Mouse (Mus musculus) heart, adult 2 months (tissue): ENCODE results near the gene Pml. TPM values are rescaled to one million over a fixed set of nuclear protein-coding genes. Genes with fewer than 3 reads are reported as not detected.

ENCODE experiments used
- DNase-seq, 2 experiments: peaks; one replicate each; pipeline ENCODE4 v3.0.0; 2021
- H3K27ac ChIP-seq: fragments of 200-600 bp; 2 replicates; pipeline ENCODE4 v1.8.1; 2022
- H3K27me3 ChIP-seq: fragments of 200-500 bp; 2 replicates; pipeline ENCODE4 v1.6.1; 2012; ENCODE audit warnings: mild to moderate bottlenecking, low read length, inconsistent platforms, mixed read lengths; ENCODE audit not compliant: control insufficient read depth, insufficient read depth
- H3K36me3 ChIP-seq: fragments of 200-500 bp; 2 replicates; pipeline ENCODE4 v1.6.1; 2012; ENCODE audit warnings: low read length, inconsistent platforms; ENCODE audit not compliant: control insufficient read depth, insufficient read depth
- H3K4me1 ChIP-seq: fragments of 200-500 bp; 2 replicates; pipeline ENCODE4 v1.6.1; 2011; ENCODE audit warnings: low read length; ENCODE audit not compliant: control insufficient read depth, insufficient read depth
- H3K4me3 ChIP-seq: fragments of 200-600 bp; 2 replicates; pipeline ENCODE4 v1.8.1; 2022
- H3K79me2 ChIP-seq: fragments of 200-500 bp; replicated peaks from 2 replicates; pipeline ENCODE4 v1.6.1; 2012; ENCODE audit warnings: mild to moderate bottlenecking, inconsistent platforms, low read length, moderate library complexity, mixed read lengths; ENCODE audit not compliant: control insufficient read depth, insufficient read depth
- H3K9ac ChIP-seq: fragments of 200-500 bp; 2 replicates; pipeline ENCODE4 v1.6.1; 2012; ENCODE audit warnings: low read depth, mild to moderate bottlenecking, control low read depth, inconsistent platforms, low read length, mixed read lengths
- CTCF ChIP-seq: fragments of 200-600 bp; IDR thresholded peaks from 2 replicates; pipeline ENCODE4 v1.8.1; 2022; ENCODE audit warnings: antibody characterized with exemption, mild to moderate bottlenecking, moderate library complexity
- EP300 ChIP-seq: fragments of 200-500 bp; IDR thresholded peaks from 2 replicates; pipeline ENCODE4 v1.6.1; 2011; ENCODE audit warnings: low read depth, low read length, control low read depth; ENCODE audit not compliant: insufficient read depth
- POLR2A ChIP-seq: fragments of 200-500 bp; IDR thresholded peaks from 2 replicates; pipeline ENCODE4 v1.6.1; 2011; ENCODE audit warnings: mild to moderate bottlenecking, low read depth, low read length, control low read depth; ENCODE audit not compliant: insufficient read depth
- WGBS: fragments of 180-500 bp; shearing (Covaris S2); methylation state at CpG from one replicate; pipeline ENCODE4 v1.1.7; 2018; 5-methylcytosine and 5-hydroxymethylcytosine counted together
- intact Hi-C: fragments of 180-260 bp; cut with DNase I; formaldehyde crosslinking; loops from one replicate; pipeline ENCODE4 v1.15.1; 2025
- polyA plus RNA-seq: library from polyadenylated mRNA; depleted of rRNA; stranded (reverse); fragments of >200 nt; gene quantifications from 2 replicates; pipeline ENCODE4 v1.2.3, GENCODE M21; 2012
- total RNA-seq, 2 experiments: library from RNA; stranded (reverse); gene quantifications; 2 replicates each; pipeline ENCODE4 v1.2.3; 2021

Pml gene
- total and polyA plus RNA-seq, 3 experiments, result 7.5 to 10.4 (median 8.2) TPM

GRCm38 (mm10) chr9:58214519-58215180 is 34.9 kb downstream of the Pml start:
- Histone ChIP-seq H3K4me3 (no peak overlapping the region), H3K9ac (no peak overlapping the region), H3K79me2 (no peaks in the 10 kb centered on the region), H3K36me3 (no peaks in the 10 kb centered on the region), H3K27me3 (no peaks in the 10 kb centered on the region), H3K27ac (peak overlapping the region; percentile 23; the same call in 1 of the 2 replicates), H3K4me1 (peaks cover 2% of the 10 kb centered on the region)
- intact Hi-C loops, result no loop called here
- no peak for DNase-seq
- TF ChIP-seq POLR2A (no peak), CTCF (no peak), EP300 (no peak)
- 34% methylated on average over 8 of the region's 8 CpGs for WGBS

GRCm38 (mm10) chr9:58213865-58214264 is 35.7 kb downstream of the Pml start:
- Histone ChIP-seq H3K27me3 (no peaks in the 10 kb centered on the region), H3K4me1 (peaks cover 2% of the 10 kb centered on the region), H3K4me3 (no peak overlapping the region), H3K79me2 (no peaks in the 10 kb centered on the region), H3K27ac (no peak overlapping the region), H3K9ac (no peak overlapping the region), H3K36me3 (no peaks in the 10 kb centered on the region)
- no peak for DNase-seq
- intact Hi-C loops, result no loop called here
- TF ChIP-seq POLR2A (no peak), EP300 (no peak), CTCF (no peak)
- 17% methylated on average over 5 of the region's 5 CpGs for WGBS

GRCm38 (mm10) chr9:58213377-58213776 is 36.2 kb downstream of the Pml start:
- Histone ChIP-seq H3K27me3 (no peaks in the 10 kb centered on the region), H3K9ac (no peak overlapping the region), H3K4me3 (no peak overlapping the region), H3K27ac (no peak overlapping the region), H3K79me2 (no peaks in the 10 kb centered on the region), H3K36me3 (no peaks in the 10 kb centered on the region), H3K4me1 (peaks cover 2% of the 10 kb centered on the region)
- no peak for DNase-seq
- WGBS, result 58% methylated on average over 5 of the region's 5 CpGs
- intact Hi-C loops, result no loop called here
- no peak for TF ChIP-seq EP300
- no peak for TF ChIP-seq CTCF
- no peak for TF ChIP-seq POLR2A

GRCm38 (mm10) chr9:58210304-58210627 is 39.3 kb downstream of the Pml start:
- no peak overlapping the region for H3K9ac ChIP-seq
- no peaks in the 10 kb centered on the region for H3K27me3 ChIP-seq
- peaks cover 2% of the 10 kb centered on the region for H3K4me1 ChIP-seq
- intact Hi-C loops, result no loop called here
- no peak for TF ChIP-seq CTCF
- 47% methylated on average over 2 of the region's 2 CpGs for WGBS
- H3K79me2 ChIP-seq, result no peaks in the 10 kb centered on the region
- H3K4me3 ChIP-seq, result no peak overlapping the region
- no peak overlapping the region for H3K27ac ChIP-seq
- no peak for DNase-seq
- H3K36me3 ChIP-seq, result no peaks in the 10 kb centered on the region

- no peak overlapping the region for H3K9ac ChIP-seq
- no peaks in the 10 kb centered on the region for H3K36me3 ChIP-seq
- intact Hi-C loops, result no loop called here
- TF ChIP-seq CTCF, result no peak
- DNase-seq, result no peak
- 80% methylated on average over 8 of the region's 8 CpGs for WGBS
- no peak overlapping the region for H3K27ac ChIP-seq
- no peaks in the 10 kb centered on the region for H3K79me2 ChIP-seq
- no peaks in the 10 kb centered on the region for H3K27me3 ChIP-seq
- peaks cover 2% of the 10 kb centered on the region for H3K4me1 ChIP-seq
- H3K4me3 ChIP-seq, result no peak overlapping the region
These were observed 39.9 kb downstream of the Pml start for GRCm38 (mm10) chr9:58209462-58210303.

GRCm38 (mm10) chr9:58206013-58206412 is 43.6 kb downstream of the Pml start:
- TF ChIP-seq CTCF (no peak), POLR2A (no peak), EP300 (no peak)
- H3K36me3 ChIP-seq, result no peaks in the 10 kb centered on the region
- H3K79me2 ChIP-seq, result no peaks in the 10 kb centered on the region
- H3K9ac ChIP-seq, result no peak overlapping the region
- H3K27me3 ChIP-seq, result peaks cover 13% of the 10 kb centered on the region
- intact Hi-C loops, result no loop called here
- H3K27ac ChIP-seq, result no peak overlapping the region
- no peak overlapping the region for H3K4me3 ChIP-seq
- H3K4me1 ChIP-seq, result peaks cover 2% of the 10 kb centered on the region; the same call in 1 of the 2 replicates
- WGBS, result 89% methylated on average over 7 of the region's 7 CpGs
- DNase-seq, result no peak
